Mouse (Mus musculus): ENCODE results near the gene Rce1. TPM values are rescaled to one million over a fixed set of nuclear protein-coding genes. Genes with fewer than 3 reads are reported as not detected.

Rce1 gene
- polyA plus RNA-seq, 1 experiment, result 26.2 TPM

DNA sequence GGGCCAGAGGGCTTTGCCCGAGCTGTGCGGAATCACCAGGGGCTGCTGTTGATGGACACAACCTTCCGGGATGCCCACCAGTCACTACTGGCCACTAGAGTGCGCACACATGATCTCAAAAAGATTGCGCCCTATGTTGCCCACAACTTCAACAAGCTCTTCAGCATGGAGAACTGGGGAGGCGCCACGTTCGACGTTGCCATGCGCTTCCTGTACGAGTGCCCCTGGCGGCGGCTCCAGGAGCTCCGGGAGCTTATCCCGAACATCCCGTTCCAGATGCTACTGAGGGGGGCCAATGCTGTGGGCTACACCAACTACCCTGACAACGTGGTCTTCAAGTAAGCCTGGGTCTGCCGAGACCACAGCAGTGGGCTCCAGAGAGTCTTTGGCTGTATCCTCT, 7.3 kb downstream of the Rce1 start:
- H3K4me3 ChIP-seq (replicated peaks; ENCODE audit: control insufficient read depth, low read depth, low read length), result no peak overlapping the region
- 50% methylated on average over 18 of the region's 18 CpGs for WGBS
- TF ChIP-seq CTCF (IDR thresholded peaks at IDR 0.05; ENCODE audit: control insufficient read depth, insufficient read depth, low read length) (no peak), POLR2A (IDR thresholded peaks at IDR 0.05; ENCODE audit: borderline replicate concordance, control insufficient read depth, low read depth, low read length) (no peak)

DNA sequence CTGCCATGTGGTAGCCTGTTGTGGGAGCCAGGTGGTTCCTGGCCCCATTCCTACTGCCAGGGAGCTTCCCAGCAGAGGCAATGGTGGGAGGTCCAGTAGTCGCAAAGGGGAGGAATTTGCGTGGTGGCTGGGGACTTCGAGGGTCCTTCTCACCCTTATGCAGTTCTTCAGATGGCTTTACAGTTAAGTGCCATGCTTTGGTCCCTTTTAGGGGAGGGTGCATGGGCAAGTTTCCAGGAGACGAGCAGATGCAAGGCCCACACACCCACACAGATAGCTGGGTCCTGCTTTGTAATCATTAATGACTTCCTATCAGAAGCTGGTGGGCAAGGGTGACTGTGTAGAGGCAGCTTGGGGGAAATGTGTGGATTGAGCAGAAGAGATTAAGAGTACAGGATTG, 8.9 kb downstream of the Rce1 start:
- H3K4me3 ChIP-seq (replicated peaks; ENCODE audit: control insufficient read depth, low read depth, low read length), result no peak overlapping the region
- H3K4me1 ChIP-seq (ENCODE audit: control insufficient read depth, insufficient read depth, low read length), result no peaks in the 10 kb centered on the region
- H3K27ac ChIP-seq (ENCODE audit: control insufficient read depth, insufficient read depth, low read depth, low read length, poor library complexity), result no peak overlapping the region
- WGBS, result 61% methylated on average over 4 of the region's 4 CpGs
- no peak for TF ChIP-seq POLR2A (IDR thresholded peaks at IDR 0.05; ENCODE audit: borderline replicate concordance, control insufficient read depth, low read depth, low read length)
- no peak for TF ChIP-seq CTCF (IDR thresholded peaks at IDR 0.05; ENCODE audit: control insufficient read depth, insufficient read depth, low read length)

More for the DNA sequence above, 7.3 kb downstream of the Rce1 start:
- H3K27ac ChIP-seq (ENCODE audit: control insufficient read depth, insufficient read depth, low read depth, low read length, poor library complexity), result no peak overlapping the region
- no peaks in the 10 kb centered on the region for H3K4me1 ChIP-seq (ENCODE audit: control insufficient read depth, insufficient read depth, low read length)

GRCm38 (mm10) chr19:4615151-4616093, 10.0 kb downstream of the Rce1 start, which contains the start of gene Lrfn4:
Lrfn4 (minus strand) TSS chr19:4615667.
- 1% methylated on average over 87 of the region's 87 CpGs for WGBS
- no peak within 1 kb of the TSS for H3K27ac ChIP-seq (ENCODE audit: control insufficient read depth, insufficient read depth, low read depth, low read length, poor library complexity)

DNA sequence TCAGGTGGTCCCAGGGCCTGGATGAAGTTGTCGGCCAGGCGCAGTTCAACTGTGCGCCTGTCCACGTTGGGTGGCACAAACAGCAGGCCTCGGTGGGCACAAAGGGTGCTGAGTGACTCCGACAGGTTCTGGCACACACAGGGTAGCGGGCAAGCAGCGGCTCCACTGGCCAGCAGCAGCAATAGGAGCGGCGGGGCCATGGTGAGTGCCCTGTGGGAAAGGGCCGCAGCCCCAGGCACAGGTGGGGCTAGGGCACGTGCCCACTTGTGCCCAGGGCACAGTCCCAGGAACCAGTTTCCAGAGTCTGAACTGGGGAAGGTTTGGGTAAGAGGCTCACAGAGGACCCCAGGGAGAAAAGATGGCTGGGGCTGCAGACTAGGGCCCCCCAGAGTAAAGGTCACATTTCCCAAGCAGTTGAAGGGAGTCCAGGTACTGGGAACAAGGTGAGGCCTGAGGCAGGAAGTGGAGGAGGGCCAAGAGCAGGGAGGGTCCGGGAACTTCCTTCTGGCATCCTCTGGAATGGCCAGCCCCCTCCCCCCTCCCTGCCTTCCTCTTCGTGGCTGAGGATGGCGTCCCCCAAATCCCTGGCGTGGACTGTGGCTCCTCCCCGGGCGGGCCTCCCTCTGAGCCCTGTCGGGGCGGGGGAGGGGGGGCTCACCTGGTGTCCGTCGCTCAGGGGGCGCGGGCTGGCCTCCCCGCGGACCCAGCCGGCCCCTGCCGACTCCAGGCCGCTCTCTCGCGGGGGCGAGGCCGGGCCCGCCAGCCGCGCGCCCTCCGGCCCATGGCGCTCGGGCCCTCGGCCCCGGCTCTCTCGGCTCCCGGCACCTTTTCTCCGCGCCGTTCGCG, 10.9 kb downstream of the Rce1 start:
- Histone ChIP-seq H3K27ac (ENCODE audit: control insufficient read depth, insufficient read depth, low read depth, low read length, poor library complexity) (no peak overlapping the region), H3K4me1 (ENCODE audit: control insufficient read depth, insufficient read depth, low read length) (no peaks in the 10 kb centered on the region), H3K4me3 (replicated peaks; ENCODE audit: control insufficient read depth, low read depth, low read length) (no peak overlapping the region)
- TF ChIP-seq POLR2A (IDR thresholded peaks at IDR 0.05; ENCODE audit: borderline replicate concordance, control insufficient read depth, low read depth, low read length) (no peak), CTCF (IDR thresholded peaks at IDR 0.05; ENCODE audit: control insufficient read depth, insufficient read depth, low read length) (no peak)
- 23% methylated on average over 48 of the region's 49 CpGs for WGBS

More at GRCm38 (mm10) chr19:4615151-4616093, 10.0 kb downstream of the Rce1 start, which contains the start of gene Lrfn4:
- Histone ChIP-seq H3K4me3 (replicated peaks; ENCODE audit: control insufficient read depth, low read depth, low read length) (peak within 1 kb of the TSS; percentile 59), H3K4me1 (ENCODE audit: control insufficient read depth, insufficient read depth, low read length) (no peaks in the 10 kb centered on the region)
- TF ChIP-seq POLR2A (IDR thresholded peaks at IDR 0.05; ENCODE audit: borderline replicate concordance, control insufficient read depth, low read depth, low read length), result no peak
- TF ChIP-seq CTCF (IDR thresholded peaks at IDR 0.05; ENCODE audit: control insufficient read depth, insufficient read depth, low read length), result no peak

DNA sequence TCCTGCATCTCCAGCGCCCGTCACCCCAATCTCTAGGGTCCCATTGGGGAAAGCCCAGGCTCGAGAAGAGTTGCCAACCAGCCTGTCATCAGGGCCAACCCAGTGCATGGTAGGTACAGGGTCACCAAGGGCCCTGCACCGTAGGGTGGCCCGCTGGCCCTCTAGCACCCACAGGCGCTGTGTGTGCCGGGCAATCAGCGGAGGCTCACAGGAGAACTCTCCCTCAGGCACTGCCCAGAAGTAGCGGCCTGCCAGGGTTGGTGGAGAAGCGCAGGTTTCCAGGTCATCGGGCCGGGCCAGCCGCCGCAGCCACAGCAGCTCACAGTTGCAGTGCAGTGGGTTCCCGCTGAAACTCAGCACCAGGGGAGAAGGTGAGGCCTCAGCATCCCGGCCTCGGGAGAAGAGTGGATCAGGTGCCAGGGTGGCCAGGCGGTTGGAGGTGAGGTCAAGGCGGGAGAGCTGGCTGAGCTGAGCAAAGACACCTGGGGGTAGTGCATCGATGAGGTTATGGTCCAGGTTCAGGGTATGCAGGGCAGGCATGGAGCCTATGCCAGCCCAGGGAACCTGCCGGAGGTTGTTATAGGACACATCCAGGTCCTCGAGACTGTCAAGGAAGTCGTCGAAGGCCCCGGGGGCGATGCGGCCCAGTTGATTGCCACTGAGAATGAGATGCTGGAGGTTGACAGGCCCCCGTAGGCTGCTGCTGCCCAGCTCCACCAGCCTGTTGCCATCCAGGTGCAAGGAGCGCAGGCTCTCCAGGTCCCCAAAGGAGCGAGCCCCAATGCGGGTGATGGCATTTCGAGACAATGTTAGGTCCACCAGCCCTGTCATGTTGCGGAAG, 11.8 kb downstream of the Rce1 start:
- TF ChIP-seq CTCF (IDR thresholded peaks at IDR 0.05; ENCODE audit: control insufficient read depth, insufficient read depth, low read length) (no peak), POLR2A (IDR thresholded peaks at IDR 0.05; ENCODE audit: borderline replicate concordance, control insufficient read depth, low read depth, low read length) (no peak)
- no peak overlapping the region for H3K27ac ChIP-seq (ENCODE audit: control insufficient read depth, insufficient read depth, low read depth, low read length, poor library complexity)
- WGBS, result 89% methylated on average over 33 of the region's 33 CpGs
- H3K4me1 ChIP-seq (ENCODE audit: control insufficient read depth, insufficient read depth, low read length), result no peaks in the 10 kb centered on the region
- H3K4me3 ChIP-seq (replicated peaks; ENCODE audit: control insufficient read depth, low read depth, low read length), result no peak overlapping the region

DNA sequence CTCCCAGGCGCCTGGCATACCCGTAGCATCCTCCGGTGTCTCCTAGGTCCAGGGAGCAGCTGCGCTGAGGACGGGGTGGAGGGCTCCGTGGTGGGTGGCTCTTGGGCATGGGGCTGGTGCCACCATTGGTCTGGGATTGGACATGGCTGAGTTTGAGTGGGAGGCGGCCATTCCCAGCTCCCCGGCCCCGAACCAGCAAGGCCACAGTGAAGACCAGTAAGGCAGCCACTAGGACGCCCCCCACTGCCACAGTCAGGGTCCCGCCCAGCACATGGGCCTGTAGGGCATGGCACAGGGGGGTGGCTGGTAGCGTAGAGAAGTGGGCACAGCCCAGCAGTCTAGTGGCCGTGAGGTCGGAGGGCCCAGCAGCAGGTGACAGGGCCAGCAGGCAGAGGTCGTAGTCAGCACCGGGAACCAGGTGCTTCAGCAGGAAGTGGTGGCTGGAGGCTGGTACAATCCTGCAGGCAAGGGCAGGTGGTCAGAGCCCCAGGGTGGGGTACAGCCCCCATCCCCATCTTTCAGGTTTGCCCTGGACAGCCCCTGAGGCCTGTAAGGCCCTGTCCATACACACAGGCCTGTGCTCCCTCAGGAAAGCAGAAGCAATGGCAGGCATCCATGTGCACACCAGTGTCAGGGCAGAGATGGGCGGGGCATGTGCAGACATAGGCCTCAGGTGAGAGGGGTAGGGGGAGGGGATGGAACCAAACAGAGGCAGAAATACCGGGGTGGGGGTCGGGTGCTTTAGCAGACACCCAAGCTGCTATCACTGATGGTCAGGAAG, 13.1 kb downstream of the Rce1 start:
- Histone ChIP-seq H3K27ac (ENCODE audit: control insufficient read depth, insufficient read depth, low read depth, low read length, poor library complexity) (no peak overlapping the region), H3K4me1 (ENCODE audit: control insufficient read depth, insufficient read depth, low read length) (no peaks in the 10 kb centered on the region), H3K4me3 (replicated peaks; ENCODE audit: control insufficient read depth, low read depth, low read length) (no peak overlapping the region)
- WGBS, result 88% methylated on average over 19 of the region's 19 CpGs
- no peak for TF ChIP-seq CTCF (IDR thresholded peaks at IDR 0.05; ENCODE audit: control insufficient read depth, insufficient read depth, low read length)
- peak; percentile 19; the same call in 1 of the 2 replicates for TF ChIP-seq POLR2A (IDR thresholded peaks at IDR 0.05; ENCODE audit: borderline replicate concordance, control insufficient read depth, low read depth, low read length)

- H3K27ac ChIP-seq (ENCODE audit: control insufficient read depth, insufficient read depth, low read depth, low read length, poor library complexity), result no peak overlapping the region
- H3K4me1 ChIP-seq (ENCODE audit: control insufficient read depth, insufficient read depth, low read length), result no peaks in the 10 kb centered on the region
- WGBS, result 59% methylated on average over 4 of the region's 4 CpGs
- TF ChIP-seq CTCF (IDR thresholded peaks at IDR 0.05; ENCODE audit: control insufficient read depth, insufficient read depth, low read length), result no peak
- TF ChIP-seq POLR2A (IDR thresholded peaks at IDR 0.05; ENCODE audit: borderline replicate concordance, control insufficient read depth, low read depth, low read length), result no peak
- no peak overlapping the region for H3K4me3 ChIP-seq (replicated peaks; ENCODE audit: control insufficient read depth, low read depth, low read length)
Measured at GRCm38 (mm10) chr19:4610109-4610508, 15.3 kb downstream of the Rce1 start.

All from bone marrow, adult 2 months (tissue).